Mouse (Mus musculus): ENCODE data around the gene Arg2.
"Not testable (repeated sequence)": the region's sequence is repeated elsewhere in the genome, so short reads cannot be mapped to it uniquely, and the experiment has no call there.

The Arg2 gene

GRCm38 (mm10) chr12:79170421-79170820 lies 39.8 kb downstream of the Arg2 start:
- no peak for DNase-seq (ENCODE audit: extremely low read depth, insufficient read length, low spot score)

GRCm38 (mm10) chr12:79171269-79171995 lies 40.9 kb downstream of the Arg2 start:
- DNase-seq (ENCODE audit: extremely low read depth, insufficient read length, low spot score) = no peak

GRCm38 (mm10) chr12:79172019-79172941 lies 41.7 kb downstream of the Arg2 start, which contains the start of gene Vti1b:
TSS of gene Vti1b (minus strand) at chr12:79172667.
- peak; percentile 93 for DNase-seq (ENCODE audit: extremely low read depth, insufficient read length, low spot score)

- DNase-seq (ENCODE audit: extremely low read depth, insufficient read length, low spot score) = no peak
Measured at GRCm38 (mm10) chr12:79173721-79174120, 43.1 kb downstream of the Arg2 start.

GRCm38 (mm10) chr12:79175998-79176397 lies 45.4 kb downstream of the Arg2 start:
- no peak for DNase-seq (ENCODE audit: extremely low read depth, insufficient read length, low spot score)

GRCm38 (mm10) chr12:79185160-79185559 lies 54.6 kb downstream of the Arg2 start:
- DNase-seq (ENCODE audit: extremely low read depth, insufficient read length, low spot score) = not testable (repeated sequence)

- DNase-seq (ENCODE audit: extremely low read depth, insufficient read length, low spot score) = peak; percentile 59
Measured at GRCm38 (mm10) chr12:79190931-79191673, 60.5 kb downstream of the Arg2 start.

- DNase-seq (ENCODE audit: extremely low read depth, insufficient read length, low spot score) = peak; percentile 67
Measured at GRCm38 (mm10) chr12:79191701-79192100, 61.1 kb downstream of the Arg2 start.

- DNase-seq (ENCODE audit: extremely low read depth, insufficient read length, low spot score) = no peak
Measured at GRCm38 (mm10) chr12:79192193-79192592, 61.6 kb downstream of the Arg2 start, which contains the start of gene Rdh11. TSS of gene Rdh11 (minus strand) at chr12:79192293.

GRCm38 (mm10) chr12:79193441-79193840 lies 62.9 kb downstream of the Arg2 start:
- DNase-seq (ENCODE audit: extremely low read depth, insufficient read length, low spot score) = peak; percentile 32

- no peak for DNase-seq (ENCODE audit: extremely low read depth, insufficient read length, low spot score)
Measured at GRCm38 (mm10) chr12:79197105-79197504, 66.5 kb downstream of the Arg2 start.

- DNase-seq (ENCODE audit: extremely low read depth, insufficient read length, low spot score) = no peak
Measured at GRCm38 (mm10) chr12:79201882-79202281, 71.3 kb downstream of the Arg2 start.

All from 3134 (cell line).